Mouse (Mus musculus) CD4-positive, CD25-positive, alpha-beta regulatory T cell (primary cell): ENCODE results near the gene Pigo. TPM values are rescaled to one million over a fixed set of nuclear protein-coding genes. Genes with fewer than 3 reads are reported as not detected.

Experiments used
- polyA plus RNA-seq: library from polyadenylated mRNA; unstranded; fragments of 100-300 nt; shearing (Covaris generic); gene quantifications from one replicate; pipeline ENCODE4 v1.2.1, GENCODE M21; 2017

Gene Pigo
- 44.8 TPM for polyA plus RNA-seq

GRCm38 (mm10) chr4:43025084-43025960 is at the start of gene Pigo:
TSS of gene Pigo (minus strand) at chr4:43025819.

GRCm38 (mm10) chr4:43058753-43059654 is 33.4 kb upstream of the Pigo start, which contains the start of gene Unc13b:
TSS of gene Unc13b (plus strand) at chr4:43058953.

GRCm38 (mm10) chr4:43045659-43046302 is 20.2 kb upstream of the Pigo start, which contains the start of gene Fam214b:
TSS of gene Fam214b (minus strand) at chr4:43046220.

GRCm38 (mm10) chr4:43031237-43031995 is 5.8 kb upstream of the Pigo start, which contains the start of gene Stoml2:
TSS of gene Stoml2 (minus strand) at chr4:43031710.

GRCm38 (mm10) chr4:43010161-43011038 is 15.2 kb downstream of the Pigo start, which contains the start of gene Fancg:
TSS of gene Fancg (minus strand) at chr4:43010506.

GRCm38 (mm10) chr4:43000141-43000986 is 25.3 kb downstream of the Pigo start, which contains the start of gene Vcp:
TSS of gene Vcp (minus strand) at chr4:43000507.

GRCm38 (mm10) chr4:42969304-42969703 is 56.3 kb downstream of the Pigo start, which contains the start of gene 1700022I11Rik:
TSS of gene 1700022I11Rik (plus strand) at chr4:42969604.

Other genes starting within 250 kb of the Pigo start
- not detected for gene Fam205a1, start 171.9 kb downstream of the Pigo start, polyA plus RNA-seq
- not detected for gene Gm12394, start 169.0 kb downstream of the Pigo start, polyA plus RNA-seq
- gene Fam205c, start 151.6 kb downstream of the Pigo start, polyA plus RNA-seq = not detected
- not detected for gene Phf24, start 109.2 kb downstream of the Pigo start, polyA plus RNA-seq
- 14.3 TPM for gene Dnajb5, start 76.0 kb downstream of the Pigo start, polyA plus RNA-seq
- 0.25 TPM for gene 1700022I11Rik, start 56.2 kb downstream of the Pigo start, polyA plus RNA-seq
- 363 TPM for gene Vcp, start 25.3 kb downstream of the Pigo start, polyA plus RNA-seq
- 27.6 TPM for gene Fancg, start 15.3 kb downstream of the Pigo start, polyA plus RNA-seq
- 175 TPM for gene Stoml2, start 5.9 kb upstream of the Pigo start, polyA plus RNA-seq
- gene Fam214b, start 20.4 kb upstream of the Pigo start, polyA plus RNA-seq = 7.1 TPM
- gene Unc13b, start 33.1 kb upstream of the Pigo start, polyA plus RNA-seq = 0.25 TPM
- not detected for gene Atp8b5, start 241.3 kb upstream of the Pigo start, polyA plus RNA-seq